Mouse (Mus musculus): ENCODE results near the gene Map1s. TPM values are rescaled to one million over a fixed set of nuclear protein-coding genes. Genes with fewer than 3 reads are reported as not detected.

The Map1s gene
- 51.3 TPM for polyA plus RNA-seq (2017; shearing (Covaris generic))

GRCm38 (mm10) chr8:70905831-70906736 is at the start of gene Map1s:
Gene Map1s (plus strand): TSS chr8:70905932.

GRCm38 (mm10) chr8:70862824-70863641 is 42.7 kb upstream of the Map1s start, which contains the start of gene Kcnn1:
Gene Kcnn1 (minus strand): TSS chr8:70863258.

GRCm38 (mm10) chr8:70873364-70873985 is 32.3 kb upstream of the Map1s start, which contains the start of gene Ccdc124:
Gene Ccdc124 (minus strand): TSS chr8:70873935.

GRCm38 (mm10) chr8:70892022-70892895 is 13.5 kb upstream of the Map1s start, which contains the start of gene Slc5a5:
Gene Slc5a5 (minus strand): TSS chr8:70892757.

GRCm38 (mm10) chr8:70897021-70897680 is 8.6 kb upstream of the Map1s start, which contains the start of gene Rpl18a:
Gene Rpl18a (minus strand): TSS chr8:70897412.

Other genes with a start within 250 kb of the Map1s start
- 1.1 TPM for gene Pgpep1, start 245.5 kb upstream of the Map1s start, polyA plus RNA-seq (2017; shearing (Covaris generic))
- gene Lsm4, start 232.7 kb upstream of the Map1s start, polyA plus RNA-seq (2017; shearing (Covaris generic)), result 250 TPM
- gene Jund, start 207.0 kb upstream of the Map1s start, polyA plus RNA-seq (2017; shearing (Covaris generic)), result 1,956 TPM
- 0.11 TPM for gene Iqcn, start 202.5 kb upstream of the Map1s start, polyA plus RNA-seq (2017; shearing (Covaris generic))
- not detected for gene Gm3336, start 187.4 kb upstream of the Map1s start, polyA plus RNA-seq (2017; shearing (Covaris generic))
- gene Pde4c, start 182.2 kb upstream of the Map1s start, polyA plus RNA-seq (2017; shearing (Covaris generic)), result not detected
- gene Rab3a, start 151.3 kb upstream of the Map1s start, polyA plus RNA-seq (2017; shearing (Covaris generic)), result 2.3 TPM
- 35.0 TPM for gene Mpv17l2, start 145.0 kb upstream of the Map1s start, polyA plus RNA-seq (2017; shearing (Covaris generic))
- 19.7 TPM for gene Pik3r2, start 129.2 kb upstream of the Map1s start, polyA plus RNA-seq (2017; shearing (Covaris generic))
- 102 TPM for gene Mast3, start 100.9 kb upstream of the Map1s start, polyA plus RNA-seq (2017; shearing (Covaris generic))
- gene Il12rb1, start 97.5 kb upstream of the Map1s start, polyA plus RNA-seq (2017; shearing (Covaris generic)), result 29.0 TPM
- gene Arrdc2, start 66.2 kb upstream of the Map1s start, polyA plus RNA-seq (2017; shearing (Covaris generic)), result 27.6 TPM
- gene Kcnn1, start 42.7 kb upstream of the Map1s start, polyA plus RNA-seq (2017; shearing (Covaris generic)), result not detected
- gene Ccdc124, start 32.0 kb upstream of the Map1s start, polyA plus RNA-seq (2017; shearing (Covaris generic)), result 58.5 TPM
- gene Slc5a5, start 13.2 kb upstream of the Map1s start, polyA plus RNA-seq (2017; shearing (Covaris generic)), result not detected
- 6,861 TPM for gene Rpl18a, start 8.5 kb upstream of the Map1s start, polyA plus RNA-seq (2017; shearing (Covaris generic))

Measured in effector memory CD4-positive, alpha-beta T cell, adult 5 months (primary cell).